Mouse (Mus musculus) granulocyte monocyte progenitor cell, adult 5-6 weeks (primary cell): ENCODE results near the gene Fgf11. TPM values are rescaled to one million over a fixed set of nuclear protein-coding genes. Genes with fewer than 3 reads are reported as not detected.
A peak's percentile ranks its signal among the peaks of the same experiment; 100 is the strongest.

Experiments
- ATAC-seq: replicated peaks from 2 replicates; pipeline ENCODE4 v1.8.0; 2016; ENCODE audit warnings: mild to moderate bottlenecking, moderate TSS enrichment, inconsistent platforms; ENCODE audit not compliant: poor library complexity, severe bottlenecking
- total RNA-seq, 2 experiments: library from RNA; stranded (forward) in 1 of 2; stranded (reverse) in 1 of 2; fragments of 200-712, 200-1000 nt in 1 of 2; fragments of >200 nt in 1 of 2; fragmentation: Nextera tagmentation in 1 of 2; gene quantifications; 2 replicates each; pipeline ENCODE4 v1.2.3; 2014 to 2017

The Fgf11 gene
- total RNA-seq (2014; fragmentation: Nextera tagmentation) (1.6 and 2.9 TPM in 2 replicates), total RNA-seq (2017) (not detected in 2 replicates)

GRCm38 (mm10) chr11:69801379-69801977 lies at the start of gene Fgf11:
Gene Fgf11 (minus strand): TSS chr11:69801857.
- no peak for ATAC-seq

GRCm38 (mm10) chr11:69850754-69851153 lies 49.1 kb upstream of the Fgf11 start:
- ATAC-seq: no peak

DNA sequence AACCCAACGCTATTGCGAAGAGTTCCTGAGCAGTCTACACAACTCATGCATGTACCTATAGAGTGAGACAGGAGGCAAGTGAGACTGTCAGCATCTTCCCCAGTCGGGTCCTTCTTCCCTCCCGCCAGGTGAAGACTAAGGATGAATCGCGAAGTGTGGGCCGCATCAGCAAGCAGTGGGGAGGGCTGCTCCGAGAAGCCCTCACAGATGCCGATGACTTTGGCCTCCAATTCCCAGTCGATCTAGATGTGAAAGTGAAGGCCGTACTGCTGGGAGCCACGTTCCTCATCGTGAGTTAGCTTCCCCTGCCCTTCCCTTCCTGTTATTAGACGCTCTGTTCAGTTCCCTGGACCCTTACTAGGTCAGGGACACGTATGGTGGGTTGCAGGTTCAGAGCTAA lies 48.2 kb upstream of the Fgf11 start:
- no peak for ATAC-seq

DNA sequence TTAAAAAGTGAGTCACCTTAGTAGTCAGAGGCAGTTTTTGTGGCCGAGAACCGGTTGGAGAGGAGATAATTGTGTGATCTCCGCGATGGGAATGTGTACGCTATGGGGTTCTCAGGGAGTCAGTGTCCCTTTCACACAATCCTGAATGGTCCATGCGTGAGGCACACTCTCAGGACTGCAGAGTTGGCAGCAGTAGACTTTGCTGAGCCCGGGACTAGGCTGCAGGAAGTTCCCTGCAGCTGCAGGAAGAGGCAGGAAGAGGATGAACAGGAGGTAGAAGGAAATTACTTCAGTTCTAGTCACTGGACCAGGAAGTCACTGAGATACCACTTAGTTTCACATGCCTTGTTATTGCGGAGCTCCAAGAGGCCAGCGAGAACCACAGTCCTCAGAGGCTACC lies 47.5 kb upstream of the Fgf11 start:
- ATAC-seq: peak; percentile 34

DNA sequence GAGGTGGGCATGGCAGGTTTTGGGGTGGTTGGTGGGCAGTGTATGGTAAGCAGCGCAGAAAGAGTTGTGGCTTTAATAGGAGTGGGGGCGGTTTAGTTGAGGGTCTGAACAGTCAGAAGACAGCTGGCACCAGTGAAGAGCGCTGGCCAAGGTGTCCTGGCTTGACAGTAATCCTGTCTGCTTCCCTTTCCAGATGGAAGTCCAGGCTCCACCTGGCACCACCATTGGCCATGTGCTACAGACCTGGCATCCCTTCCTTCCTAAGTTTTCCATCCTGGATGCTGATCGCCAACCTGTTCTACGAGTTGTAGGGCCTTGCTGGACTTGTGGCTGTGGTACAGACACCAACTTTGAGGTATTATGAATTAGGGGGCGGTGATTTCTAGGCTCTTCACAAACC lies 46.4 kb upstream of the Fgf11 start:
- no peak for ATAC-seq

DNA sequence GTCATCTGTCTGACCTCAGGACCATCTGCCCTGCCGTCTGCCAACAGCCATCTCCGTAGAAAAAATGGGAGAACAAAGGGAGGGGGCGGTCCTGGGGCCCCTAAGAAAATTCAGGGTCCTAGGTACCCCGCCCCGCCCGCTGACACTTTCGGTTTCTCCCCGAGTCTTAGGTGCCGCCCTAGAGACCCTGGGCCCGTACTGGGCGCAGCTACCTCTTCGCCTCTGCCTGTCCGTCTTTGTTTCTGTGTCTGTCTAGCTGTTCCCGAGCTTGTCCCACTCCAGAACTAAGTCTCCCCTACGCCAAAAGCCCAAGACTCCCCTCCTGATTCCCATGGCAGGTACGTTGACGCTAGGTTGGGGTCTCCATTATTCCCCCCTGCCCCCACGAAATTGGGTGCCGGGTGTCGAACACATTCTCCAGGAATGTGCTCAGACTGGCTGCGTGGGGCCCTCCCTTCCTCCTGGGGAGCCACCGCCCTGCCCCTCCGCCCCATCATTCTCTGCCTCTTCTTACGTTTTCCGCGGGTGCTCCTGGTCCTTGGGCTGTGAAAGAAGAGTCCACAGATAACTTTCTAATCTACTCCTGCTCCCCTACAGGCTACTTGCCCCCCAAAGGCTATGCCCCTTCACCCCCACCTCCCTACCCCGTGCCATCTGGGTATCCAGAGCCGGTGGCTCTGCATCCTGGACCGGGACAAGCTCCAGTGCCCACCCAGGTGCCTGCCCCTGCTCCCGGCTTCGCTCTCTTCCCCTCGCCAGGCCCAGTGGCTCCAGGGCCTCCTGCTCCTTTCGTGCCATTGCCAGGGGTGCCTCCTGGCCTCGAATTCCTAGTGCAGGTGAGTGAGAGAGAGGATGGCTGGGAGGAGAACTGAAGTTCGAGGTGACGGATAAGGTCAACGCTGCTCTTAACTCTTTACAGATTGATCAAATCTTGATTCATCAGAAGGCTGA lies 45.4 kb upstream of the Fgf11 start:
- ATAC-seq: peak; percentile 31

DNA sequence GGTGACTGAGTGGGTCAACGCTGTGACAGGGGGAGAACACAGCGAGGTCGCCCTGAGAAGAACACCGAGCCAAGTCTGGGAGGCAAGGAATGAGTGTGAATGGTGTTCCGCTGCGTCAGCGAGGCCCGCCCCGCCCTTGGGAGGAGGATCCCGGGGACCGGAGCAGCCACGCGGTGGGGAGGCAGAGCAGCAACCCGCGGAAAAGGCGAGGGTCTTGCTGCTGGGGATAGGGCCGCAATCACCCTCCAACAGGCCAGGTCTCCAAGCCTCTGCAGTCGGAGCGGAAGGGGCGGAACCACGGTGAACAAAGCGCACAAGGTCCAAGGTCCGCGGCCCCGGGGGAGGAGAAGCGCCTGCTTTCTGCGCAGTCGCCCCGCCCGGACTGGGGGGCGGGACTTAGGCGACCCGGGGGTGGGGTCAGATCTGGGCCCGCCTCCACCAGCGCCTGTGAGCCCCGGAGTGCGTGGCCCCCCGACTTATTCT lies 44.6 kb upstream of the Fgf11 start, which contains the start of gene Plscr3:
Gene Plscr3 (plus strand): TSS at position 179 of the 483 bp plus-strand sequence.
- ATAC-seq: peak; percentile 79

DNA sequence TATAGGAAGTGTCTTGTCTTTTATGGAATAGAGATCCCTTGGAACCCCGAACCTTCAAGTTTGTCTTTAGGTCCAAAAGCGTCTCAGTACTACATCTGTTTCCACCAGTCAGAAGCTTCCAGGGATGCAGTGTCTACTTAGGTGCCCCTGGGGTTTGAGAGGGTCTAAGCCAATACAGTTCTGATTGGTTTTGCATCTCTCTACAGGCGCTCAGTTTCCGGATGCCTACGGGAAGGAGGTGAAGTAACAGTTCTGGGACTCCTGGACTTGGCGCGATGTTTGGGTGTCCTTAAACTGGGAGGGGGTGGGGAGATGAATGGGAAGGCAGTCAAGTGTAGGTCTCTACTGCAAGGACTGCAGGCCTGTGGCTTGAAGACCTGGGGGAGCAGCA lies 37.1 kb upstream of the Fgf11 start:
- ATAC-seq: 0 out of 2 replicates have a peak, but pooled peaks have one; percentile 6

GRCm38 (mm10) chr11:69837952-69838713 lies 36.5 kb upstream of the Fgf11 start, which contains the start of gene Tmem256:
Gene Tmem256 (plus strand): TSS chr11:69838514.
- ATAC-seq: peak; percentile 77

GRCm38 (mm10) chr11:69837604-69837951 lies 35.9 kb upstream of the Fgf11 start, which contains the start of gene Nlgn2:
Gene Nlgn2 (minus strand): TSS chr11:69837784.
- ATAC-seq: peak; percentile 10

DNA sequence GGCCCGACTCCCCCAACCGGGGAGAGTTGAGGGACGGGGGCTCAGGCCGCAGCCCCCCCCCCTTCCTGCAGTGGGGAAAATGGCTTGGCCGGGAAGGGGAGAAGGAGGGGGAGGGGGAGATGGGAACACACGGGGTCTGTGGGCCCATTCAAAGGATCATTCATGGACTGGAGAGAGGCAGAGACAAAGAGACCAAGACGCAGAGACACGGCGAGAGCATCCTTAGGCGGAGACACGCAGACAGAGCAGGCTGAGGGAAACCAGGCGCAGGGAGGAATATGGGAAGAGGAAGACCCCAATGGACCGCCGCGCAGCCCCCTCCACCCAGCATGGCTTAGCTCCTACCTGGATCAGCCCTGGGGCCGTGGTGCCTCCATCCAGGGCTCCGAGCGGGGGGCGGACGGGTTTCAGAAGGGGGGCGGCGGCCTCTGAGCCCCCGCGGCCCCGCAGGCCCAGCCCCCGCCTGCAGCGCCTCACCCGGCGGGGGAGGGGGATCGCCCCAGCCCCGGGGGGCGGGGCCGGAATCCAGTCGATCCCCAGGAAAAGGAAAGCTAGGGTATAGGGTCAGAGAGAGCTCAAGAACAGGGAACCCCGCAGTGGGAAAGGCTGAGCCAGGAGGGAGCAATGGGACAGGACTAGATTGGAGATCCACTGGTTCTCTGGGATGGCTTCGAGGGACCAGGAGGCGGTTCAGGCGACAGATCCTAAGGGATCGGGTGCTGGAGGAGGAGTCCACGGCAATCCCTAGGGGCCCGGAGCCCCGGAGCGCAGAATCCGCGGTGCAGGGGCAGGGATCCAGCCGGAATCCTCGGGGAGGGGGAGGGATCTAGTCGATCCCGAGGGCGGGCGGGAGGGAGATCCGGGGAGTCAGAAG lies 35.3 kb upstream of the Fgf11 start:
- no peak for ATAC-seq

- no peak for ATAC-seq
Observed at GRCm38 (mm10) chr11:69835966-69836335, 34.3 kb upstream of the Fgf11 start.

DNA sequence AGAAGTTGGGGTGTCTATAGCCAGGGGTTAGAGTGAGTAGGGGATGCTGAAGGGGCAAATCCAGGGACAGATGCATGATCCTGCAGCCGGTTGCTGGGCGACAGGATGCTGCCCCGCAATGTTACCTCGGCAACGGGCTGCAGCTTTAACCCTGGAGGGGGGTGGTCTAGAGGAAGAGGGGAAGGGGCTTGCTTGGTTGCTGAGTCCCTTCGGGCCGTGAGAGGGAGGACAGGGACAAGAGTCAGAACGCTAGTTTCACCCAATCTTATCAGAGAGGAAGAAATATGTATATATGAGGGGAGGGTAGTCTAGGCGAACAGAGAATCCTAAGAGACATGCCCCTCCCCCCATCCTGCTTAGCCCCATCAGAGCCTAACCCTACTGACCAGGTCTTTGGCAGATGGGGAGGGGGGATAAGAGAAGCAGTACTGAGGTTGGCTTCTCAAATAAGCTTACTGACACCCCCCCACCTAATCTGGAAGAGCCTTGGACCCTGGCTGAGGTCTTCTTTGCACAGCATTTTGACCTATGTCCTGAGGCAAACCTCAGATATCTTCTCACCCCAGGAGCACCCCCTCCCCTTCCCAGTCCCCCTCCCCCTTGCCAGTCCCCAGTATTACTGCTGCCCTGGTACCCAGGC lies 33.8 kb upstream of the Fgf11 start:
- no peak for ATAC-seq

- peak; percentile 33 for ATAC-seq
Observed at GRCm38 (mm10) chr11:69834001-69834549, 32.4 kb upstream of the Fgf11 start.

GRCm38 (mm10) chr11:69833554-69833953 lies 31.9 kb upstream of the Fgf11 start:
- ATAC-seq: no peak

DNA sequence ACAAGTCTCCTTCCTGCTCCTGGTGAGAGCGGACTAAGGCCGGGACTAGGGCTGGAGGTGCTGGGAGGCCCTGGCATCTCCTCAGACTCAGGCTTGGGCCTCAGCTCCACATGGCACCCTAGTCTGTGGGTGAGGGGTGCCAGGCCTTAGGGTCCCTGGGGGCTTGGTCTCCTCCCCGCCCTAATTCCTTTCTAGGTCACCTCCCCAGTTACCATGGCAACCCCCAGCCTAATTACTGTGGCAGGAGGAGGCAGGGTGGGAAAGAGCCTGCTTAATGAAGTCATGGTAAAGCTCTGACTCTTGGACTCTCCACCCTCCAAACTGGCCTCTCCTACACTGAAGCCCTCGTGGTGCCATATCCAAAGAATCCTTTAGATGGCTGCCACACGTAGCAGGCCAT lies 27.2 kb upstream of the Fgf11 start:
- no peak for ATAC-seq

GRCm38 (mm10) chr11:69823456-69823855 lies 21.8 kb upstream of the Fgf11 start:
- no peak for ATAC-seq

DNA sequence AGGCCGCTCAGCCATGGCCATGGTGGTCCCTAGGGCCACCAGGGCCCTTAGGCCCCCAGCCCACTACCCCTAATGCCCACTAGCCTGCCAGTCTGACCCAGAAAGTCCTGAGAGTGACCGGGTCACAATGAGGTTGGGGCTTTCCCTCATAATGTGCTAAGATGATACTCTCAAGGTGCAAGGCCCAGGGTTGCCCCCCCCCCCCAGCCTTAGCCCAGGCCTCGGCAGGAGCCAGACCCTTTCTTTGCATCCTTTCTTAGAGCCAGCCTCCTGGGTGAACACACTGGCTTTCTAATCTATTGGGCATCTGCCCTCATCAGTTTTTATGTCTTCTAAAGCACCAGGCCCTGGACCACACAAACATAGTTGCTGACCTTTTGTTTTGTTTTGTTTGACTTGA lies 20.4 kb upstream of the Fgf11 start, which contains the start of gene Spem1:
Gene Spem1 (minus strand): TSS at position 101 of the 400 bp plus-strand sequence.
- ATAC-seq: no peak

- no peak for ATAC-seq
Observed at GRCm38 (mm10) chr11:69818871-69819270, 17.2 kb upstream of the Fgf11 start.
